Mouse (Mus musculus) midbrain, embryonic 11.5 days (tissue): ENCODE results near the gene Myrfl. TPM values are rescaled to one million over a fixed set of nuclear protein-coding genes. Genes with fewer than 3 reads are reported as not detected.
A peak's percentile ranks its signal among the peaks of the same experiment; 100 is the strongest.

Experiments used
- ATAC-seq: fragments of 200-750 bp; cut with Nextera tagmentation; 2 replicates; pipeline ENCODE4 v1.8.0; 2017; ENCODE audit warnings: moderate TSS enrichment, moderate library complexity; ENCODE audit not compliant: low FRiP score
- DNase-seq: peaks from one replicate; pipeline ENCODE4 v3.0.0; 2015; ENCODE audit warnings: low spot score; ENCODE audit errors: missing footprints
- H3K27ac ChIP-seq: fragments of 300-500 bp; sonication (generic); 2 replicates; pipeline ENCODE4 v1.5.1; 2014; ENCODE audit warnings: low read depth, low read length
- H3K27me3 ChIP-seq: fragments of 300-500 bp; sonication (generic); 2 replicates; pipeline ENCODE4 v1.6.1; 2014; ENCODE audit warnings: mild to moderate bottlenecking, low read length, moderate library complexity, mixed read lengths; ENCODE audit not compliant: control insufficient read depth, insufficient read depth
- H3K36me3 ChIP-seq: fragments of 300-500 bp; sonication (generic); 2 replicates; pipeline ENCODE4 v1.6.1; 2014; ENCODE audit warnings: mild to moderate bottlenecking, low read length, moderate library complexity, mixed read lengths; ENCODE audit not compliant: control insufficient read depth, insufficient read depth
- H3K4me1 ChIP-seq: fragments of 300-500 bp; sonication (generic); 2 replicates; pipeline ENCODE4 v1.6.1; 2014; ENCODE audit warnings: low read length; ENCODE audit not compliant: control insufficient read depth, insufficient read depth
- H3K4me2 ChIP-seq: fragments of 300-500 bp; sonication (generic); 2 replicates; pipeline ENCODE4 v1.6.1; 2014; ENCODE audit warnings: mild to moderate bottlenecking, moderate library complexity
- H3K4me3 ChIP-seq: fragments of 300-500 bp; sonication (generic); 2 replicates; pipeline ENCODE4 v1.5.1; 2014; ENCODE audit warnings: low read depth, low read length
- H3K9ac ChIP-seq: fragments of 300-500 bp; sonication (generic); 2 replicates; pipeline ENCODE4 v1.6.1; 2014; ENCODE audit warnings: low read length
- H3K9me3 ChIP-seq: fragments of 300-500 bp; sonication (generic); 2 replicates; pipeline ENCODE4 v1.6.1; 2016; ENCODE audit warnings: low read length; ENCODE audit not compliant: control insufficient read depth
- WGBS: fragments of 180-500 bp; shearing (Covaris S2); extraction: QIAGEN DNeasy Blood & Tissue Kit; methylation state at CpG from one replicate; pipeline ENCODE4 v1.1.7; 2014; 5-methylcytosine and 5-hydroxymethylcytosine counted together
- polyA plus RNA-seq: library from polyadenylated mRNA; unstranded; fragments of >200 nt; fragmentation: Nextera tagmentation; extraction: Ambion mirVana; gene quantifications from 2 replicates; pipeline ENCODE4 v1.2.1, GENCODE M21; 2014

Gene Myrfl
- polyA plus RNA-seq, 1 experiment from 2014 or later, result 0.23 TPM

DNA sequence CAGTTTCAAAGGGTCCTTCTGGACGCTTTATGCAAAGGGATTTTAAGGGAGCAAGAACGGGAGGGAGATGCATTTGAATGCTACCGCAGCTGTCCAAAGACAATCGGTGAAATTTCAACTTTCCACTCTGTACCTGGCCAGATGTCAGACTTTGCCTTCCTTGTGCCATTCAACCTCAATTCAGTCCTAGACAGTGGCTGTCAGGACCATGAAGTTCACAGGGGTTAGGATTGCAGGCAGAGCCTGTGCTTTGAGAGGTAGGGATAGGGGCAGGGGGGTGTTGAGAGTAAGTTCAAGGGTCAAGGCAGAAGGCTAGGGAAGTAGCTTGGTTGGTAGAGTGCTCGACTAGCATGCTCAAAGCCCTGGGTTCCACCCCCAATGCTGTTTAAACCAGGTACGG, 25.9 kb downstream of the Myrfl start:
- no peaks in the 10 kb centered on the region for H3K4me1 ChIP-seq
- H3K27ac ChIP-seq, result no peak overlapping the region
- H3K9me3 ChIP-seq, result no peaks in the 10 kb centered on the region
- DNase-seq (no peak), ATAC-seq (no peak)
- H3K9ac ChIP-seq, result no peak overlapping the region
- no peaks in the 10 kb centered on the region for H3K36me3 ChIP-seq
- 86% methylated on average over 6 of the region's 6 CpGs for WGBS
- H3K27me3 ChIP-seq, result no peaks in the 10 kb centered on the region
- no peak overlapping the region for H3K4me2 ChIP-seq
- H3K4me3 ChIP-seq, result no peak overlapping the region

DNA sequence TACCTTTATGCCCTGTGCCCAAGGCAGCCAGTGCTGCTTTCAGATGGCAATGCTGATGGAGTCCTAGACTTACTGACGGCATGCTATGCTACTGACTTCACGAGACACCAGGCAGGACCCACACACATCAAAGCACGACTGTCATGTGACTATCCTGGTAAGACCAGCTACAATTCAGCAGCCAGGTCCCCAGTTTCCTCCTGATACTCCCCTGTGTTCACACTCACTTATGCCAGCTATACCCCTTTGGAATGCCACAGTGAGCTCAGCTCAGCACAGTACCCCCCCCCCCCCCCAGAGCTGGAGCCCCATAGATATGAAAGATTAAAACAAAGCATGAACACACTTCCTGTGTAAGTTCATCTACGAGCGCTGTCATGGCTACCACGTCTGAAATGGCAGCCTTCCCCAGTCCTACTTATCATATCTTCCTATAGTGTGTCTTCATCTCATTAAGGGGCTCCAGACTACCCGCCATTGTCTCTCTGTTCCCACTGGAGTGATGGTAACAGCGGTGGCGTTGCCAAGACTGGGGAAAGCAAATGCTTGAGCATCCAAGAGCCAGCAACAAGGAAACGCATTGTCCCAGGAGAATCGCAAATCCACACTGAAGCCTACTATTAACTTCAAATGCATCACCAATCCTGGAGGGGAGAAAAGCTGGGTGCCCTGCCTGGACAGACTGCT, 43.4 kb downstream of the Myrfl start:
- H3K4me1 ChIP-seq, result no peaks in the 10 kb centered on the region
- no peak for ATAC-seq
- H3K4me2 ChIP-seq, result no peak overlapping the region
- H3K27ac ChIP-seq, result no peak overlapping the region
- H3K36me3 ChIP-seq, result no peaks in the 10 kb centered on the region
- no peaks in the 10 kb centered on the region for H3K27me3 ChIP-seq
- no peak overlapping the region for H3K4me3 ChIP-seq
- 87% methylated on average over 11 of the region's 11 CpGs for WGBS
- H3K9ac ChIP-seq, result no peak overlapping the region
- H3K9me3 ChIP-seq, result no peaks in the 10 kb centered on the region
- no peak for DNase-seq

DNA sequence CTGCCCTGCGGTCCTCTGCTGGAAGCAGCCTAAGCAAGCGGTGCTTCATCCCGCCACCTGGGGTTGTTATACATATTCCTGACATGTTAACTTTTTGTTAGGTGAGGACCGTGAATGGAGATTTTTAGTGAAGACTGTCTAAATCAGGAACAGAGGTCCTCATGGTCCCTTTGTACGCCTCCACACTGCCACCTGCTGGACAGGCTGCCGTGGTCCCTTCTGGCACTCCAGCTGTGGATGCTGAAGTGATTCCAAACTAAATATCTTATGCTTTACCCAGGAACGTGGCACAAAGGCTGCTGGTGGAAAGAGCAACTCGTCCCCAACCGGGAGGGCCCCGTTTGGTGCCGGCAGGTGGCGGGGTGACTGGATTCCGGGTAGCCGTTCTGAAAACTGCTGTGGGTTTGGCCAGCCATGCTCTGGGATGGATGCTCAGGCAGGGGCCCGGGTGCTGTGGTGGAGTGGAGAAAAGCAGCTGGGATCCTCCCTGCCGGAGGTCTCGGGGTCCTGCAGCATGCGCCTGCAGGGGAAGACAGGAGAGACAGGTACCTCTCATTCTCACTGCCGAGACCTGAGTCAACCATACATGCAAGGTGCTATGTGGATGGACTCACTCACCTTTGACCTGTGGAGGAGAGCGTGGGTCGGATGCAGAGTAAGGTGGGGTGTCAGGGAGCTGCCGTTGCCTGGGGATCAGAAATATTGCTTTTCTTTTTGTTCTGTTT, 47.8 kb downstream of the Myrfl start:
- no peak overlapping the region; the same call in 1 of the 2 replicates for H3K4me2 ChIP-seq
- no peak overlapping the region for H3K4me3 ChIP-seq
- no peaks in the 10 kb centered on the region for H3K36me3 ChIP-seq
- H3K27me3 ChIP-seq, result no peaks in the 10 kb centered on the region
- no peaks in the 10 kb centered on the region for H3K4me1 ChIP-seq
- WGBS, result 21% methylated on average over 22 of the region's 22 CpGs
- no peak overlapping the region for H3K9ac ChIP-seq
- ATAC-seq, result peak; percentile 73
- H3K9me3 ChIP-seq, result no peaks in the 10 kb centered on the region
- H3K27ac ChIP-seq, result no peak overlapping the region
- DNase-seq, result peak; percentile 99

DNA sequence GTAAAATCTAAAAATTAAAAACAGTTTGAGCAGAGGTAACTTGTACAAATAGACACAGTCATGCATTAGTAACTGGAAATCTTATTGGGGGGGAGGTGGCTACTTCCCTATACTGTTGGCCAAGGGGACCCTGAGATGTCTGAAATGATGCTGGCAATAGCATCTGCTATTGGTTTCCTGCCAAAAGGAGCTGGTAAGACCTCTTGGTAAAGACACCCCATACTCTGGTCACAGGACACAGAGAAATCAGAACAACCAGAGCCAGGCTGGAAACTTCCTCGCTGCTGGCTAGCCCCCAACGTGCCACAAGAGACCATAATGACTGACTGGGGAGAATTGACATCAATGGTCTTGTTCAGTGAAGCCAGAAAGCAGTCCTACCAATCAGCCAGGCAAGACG, 55.2 kb downstream of the Myrfl start:
- no peaks in the 10 kb centered on the region for H3K9me3 ChIP-seq
- no peaks in the 10 kb centered on the region for H3K4me1 ChIP-seq
- DNase-seq, result no peak
- H3K36me3 ChIP-seq, result no peaks in the 10 kb centered on the region
- 84% methylated on average over 3 of the region's 3 CpGs for WGBS
- ATAC-seq, result no peak
- no peak overlapping the region for H3K4me3 ChIP-seq
- no peak overlapping the region for H3K4me2 ChIP-seq
- H3K27me3 ChIP-seq, result no peaks in the 10 kb centered on the region
- no peak overlapping the region for H3K27ac ChIP-seq
- H3K9ac ChIP-seq, result no peak overlapping the region

DNA sequence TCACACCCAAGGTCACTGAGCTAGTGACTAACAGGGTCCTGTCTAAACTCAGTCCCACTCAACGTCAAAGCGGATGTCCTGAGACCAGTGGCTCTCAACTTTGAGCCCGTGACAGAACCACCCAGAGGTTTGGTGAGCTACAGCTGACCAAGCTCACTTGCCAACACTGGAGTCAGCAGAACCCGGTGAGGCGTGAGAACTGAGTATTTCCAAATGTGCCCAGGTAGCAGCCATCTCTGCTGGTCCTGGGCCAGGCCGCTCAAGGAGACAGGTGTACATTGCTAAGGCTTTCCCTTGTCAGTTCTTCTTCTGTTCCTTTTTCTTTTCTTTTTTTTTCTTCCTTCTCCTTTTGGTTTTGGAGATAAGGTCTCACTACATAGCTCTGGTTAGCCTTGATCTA, 66.0 kb downstream of the Myrfl start:
- no peak overlapping the region for H3K27ac ChIP-seq
- H3K9me3 ChIP-seq, result no peaks in the 10 kb centered on the region
- DNase-seq, result no peak
- ATAC-seq, result no peak
- H3K27me3 ChIP-seq, result no peaks in the 10 kb centered on the region
- H3K9ac ChIP-seq, result no peak overlapping the region
- H3K4me2 ChIP-seq, result no peak overlapping the region
- 92% methylated on average over 6 of the region's 6 CpGs for WGBS
- H3K4me1 ChIP-seq, result no peaks in the 10 kb centered on the region
- no peaks in the 10 kb centered on the region for H3K36me3 ChIP-seq
- no peak overlapping the region for H3K4me3 ChIP-seq

DNA sequence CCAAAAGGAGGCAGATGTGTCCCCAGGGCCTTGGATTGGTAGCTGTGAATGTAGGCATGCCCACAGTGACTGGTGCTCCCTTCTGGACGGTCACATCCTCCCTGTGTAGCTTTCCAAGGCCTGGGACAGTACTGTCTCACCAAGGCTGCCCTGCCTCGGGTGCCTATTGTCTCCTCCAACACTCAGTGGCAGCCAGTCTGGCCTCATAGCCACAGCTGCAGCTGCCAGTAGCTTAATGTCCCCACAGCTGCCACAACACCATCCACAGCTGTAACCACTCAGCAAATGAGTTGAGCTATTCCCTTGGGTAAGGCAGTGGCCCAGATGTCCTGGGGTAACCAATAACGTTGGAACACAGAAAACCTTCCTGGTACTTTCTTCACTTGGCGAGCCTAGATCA, 68.6 kb downstream of the Myrfl start:
- Histone ChIP-seq H3K4me1 (no peaks in the 10 kb centered on the region), H3K9me3 (no peaks in the 10 kb centered on the region), H3K27me3 (no peaks in the 10 kb centered on the region), H3K4me3 (no peak overlapping the region), H3K9ac (no peak overlapping the region), H3K4me2 (no peak overlapping the region), H3K27ac (no peak overlapping the region), H3K36me3 (no peaks in the 10 kb centered on the region)
- DNase-seq (no peak), ATAC-seq (0 out of 2 replicates have a peak, but pooled peaks have one; percentile 22)
- WGBS, result 70% methylated on average over 4 of the region's 4 CpGs

DNA sequence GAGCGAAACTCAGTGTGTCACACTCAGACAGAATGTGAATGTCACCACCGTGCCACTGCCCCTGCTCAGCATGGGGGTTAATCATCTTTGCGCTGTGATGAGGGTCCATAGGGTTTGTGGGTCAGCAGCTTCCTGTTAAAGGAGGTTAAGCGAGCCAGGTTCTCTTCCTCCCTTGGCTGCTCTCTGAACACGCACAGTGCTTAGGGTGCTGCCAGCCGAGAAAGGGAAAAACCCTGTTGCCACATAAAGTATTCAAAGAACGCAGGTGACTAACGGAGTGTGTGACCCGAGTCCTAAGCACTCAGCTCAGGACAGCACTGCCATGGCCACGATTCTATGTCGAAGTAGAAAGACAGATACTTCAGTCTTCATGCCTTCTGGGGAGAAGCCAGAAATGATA, 69.4 kb downstream of the Myrfl start:
- no peaks in the 10 kb centered on the region for H3K9me3 ChIP-seq
- DNase-seq (no peak), ATAC-seq (no peak)
- 94% methylated on average over 11 of the region's 11 CpGs for WGBS
- H3K36me3 ChIP-seq, result no peaks in the 10 kb centered on the region
- H3K4me1 ChIP-seq, result no peaks in the 10 kb centered on the region
- H3K4me2 ChIP-seq, result no peak overlapping the region
- H3K4me3 ChIP-seq, result no peak overlapping the region
- no peaks in the 10 kb centered on the region for H3K27me3 ChIP-seq
- H3K27ac ChIP-seq, result no peak overlapping the region
- H3K9ac ChIP-seq, result no peak overlapping the region

DNA sequence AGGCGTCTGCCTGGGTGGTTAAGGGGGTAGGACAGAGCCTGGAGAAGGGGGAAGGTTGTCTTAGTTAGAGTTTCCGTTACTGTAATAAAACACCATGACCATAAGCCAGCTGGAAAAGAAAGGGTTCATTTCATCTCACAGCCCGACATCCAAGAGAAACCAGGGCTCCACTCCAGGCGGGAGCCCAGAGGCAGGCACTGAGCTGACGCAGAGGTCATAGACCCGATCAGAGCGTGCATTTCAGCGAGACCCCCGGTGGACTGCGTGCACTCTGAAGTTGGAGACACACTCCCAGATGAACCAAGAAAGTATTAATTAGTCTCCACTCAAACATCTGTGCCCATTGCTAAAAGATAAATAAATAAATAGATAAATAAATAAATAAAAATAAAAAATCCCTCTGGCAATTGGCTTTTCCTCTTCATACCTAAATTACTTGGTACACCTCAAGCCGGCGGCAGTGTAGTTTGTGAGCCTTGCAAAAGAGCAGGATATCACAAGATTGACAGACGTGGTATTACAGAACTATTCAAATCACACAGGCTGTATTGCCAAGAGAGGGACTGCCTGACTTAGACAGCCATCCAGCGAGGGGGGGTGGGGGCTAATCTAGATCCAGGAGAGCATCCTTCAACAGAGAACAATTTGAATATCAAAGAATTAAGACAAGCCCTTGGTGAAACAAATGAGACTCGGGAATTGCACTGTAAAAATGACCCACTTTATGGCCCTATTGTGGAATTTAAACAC, 81.2 kb downstream of the Myrfl start:
- Histone ChIP-seq H3K4me3 (no peak overlapping the region), H3K27me3 (no peaks in the 10 kb centered on the region), H3K9me3 (no peaks in the 10 kb centered on the region), H3K4me2 (no peak overlapping the region), H3K27ac (no peak overlapping the region), H3K4me1 (no peaks in the 10 kb centered on the region), H3K36me3 (no peaks in the 10 kb centered on the region), H3K9ac (no peak overlapping the region)
- 71% methylated on average over 15 of the region's 15 CpGs for WGBS
- DNase-seq, result no peak
- ATAC-seq, result no peak

DNA sequence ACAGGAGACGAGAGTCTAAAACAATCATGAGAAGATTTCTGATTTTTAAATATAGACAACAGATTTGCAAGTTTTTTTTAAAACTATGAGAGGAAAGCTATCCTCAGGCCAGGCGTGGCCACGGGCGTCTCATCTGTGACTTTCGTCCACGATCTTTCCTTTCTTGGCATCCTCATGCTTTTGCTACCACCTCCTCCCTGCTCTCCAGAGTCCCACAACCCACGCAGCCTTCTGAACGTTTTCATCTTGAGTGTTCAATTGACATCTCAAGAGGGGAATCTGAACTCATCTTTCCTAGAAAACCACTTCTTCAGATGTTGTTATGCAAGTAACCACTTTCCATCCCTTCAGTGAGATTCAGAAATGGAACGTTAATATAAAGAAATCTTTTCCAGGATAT, 83.6 kb downstream of the Myrfl start:
- no peak overlapping the region for H3K27ac ChIP-seq
- ATAC-seq (no peak), DNase-seq (no peak)
- no peaks in the 10 kb centered on the region for H3K36me3 ChIP-seq
- H3K9ac ChIP-seq, result no peak overlapping the region
- H3K27me3 ChIP-seq, result no peaks in the 10 kb centered on the region
- 93% methylated on average over 9 of the region's 9 CpGs for WGBS
- no peaks in the 10 kb centered on the region for H3K9me3 ChIP-seq
- H3K4me2 ChIP-seq, result no peak overlapping the region
- no peak overlapping the region for H3K4me3 ChIP-seq
- H3K4me1 ChIP-seq, result no peaks in the 10 kb centered on the region
